Mouse (Mus musculus): Measurements from ENCODE around the gene Rad23b. TPM values are rescaled to one million over a fixed set of nuclear protein-coding genes. Genes with fewer than 3 reads are reported as not detected.
"Not testable (repeated sequence)": the region's sequence is repeated elsewhere in the genome, so short reads cannot be mapped to it uniquely, and the experiment has no call there.

Rad23b gene
- polyA plus RNA-seq (2015; fragmentation: Nextera tagmentation; extraction: Ambion mirVana), result 63.9 and 68.6 TPM in 2 replicates

DNA sequence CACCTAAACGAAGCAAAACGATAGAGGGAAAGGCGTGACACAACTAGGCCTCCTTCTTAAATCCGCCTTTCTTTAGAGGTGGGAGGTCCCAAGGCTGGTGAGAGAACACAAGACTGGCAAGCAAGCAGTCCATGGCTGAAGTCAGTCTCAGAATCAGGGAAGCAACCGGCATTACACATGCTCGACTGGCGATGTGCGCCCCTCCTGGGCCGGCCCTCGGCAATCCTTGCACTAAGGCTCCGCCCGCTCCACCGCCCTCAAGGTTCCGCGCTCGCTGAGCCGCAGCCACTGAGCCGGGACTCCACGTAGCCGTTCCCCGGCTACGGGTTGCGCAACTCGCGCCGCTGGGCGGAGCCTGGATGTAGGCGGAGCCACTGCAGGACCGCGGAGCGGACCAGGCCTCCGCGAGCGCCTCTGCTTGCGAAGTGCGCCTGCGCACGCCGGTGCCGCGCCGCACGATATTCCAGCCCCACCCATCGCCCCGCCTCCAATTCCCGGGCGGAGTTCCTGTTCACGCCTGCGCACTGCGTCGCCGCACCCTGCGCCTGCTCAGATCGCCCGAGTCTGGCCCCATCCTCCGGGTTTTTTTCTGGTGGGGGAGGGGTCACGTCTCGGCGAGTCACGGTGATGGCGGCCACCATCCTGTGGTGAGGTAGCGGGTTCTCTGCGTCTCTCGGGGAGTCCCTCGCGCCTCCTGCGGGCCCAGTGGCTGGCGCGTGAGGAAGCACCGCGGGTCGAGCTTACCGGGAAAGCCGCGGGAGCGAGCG, at the start of gene Rad23b:
TSS of gene Rad23b (plus strand) at position 592 of the 767 bp plus-strand sequence.
- peak; percentile 100 for DNase-seq (ENCODE audit: low spot score)

- no peak for DNase-seq (ENCODE audit: low spot score)
These were observed 45.7 kb upstream of the Rad23b start for GRCm38 (mm10) chr4:55304121-55304520.

DNA sequence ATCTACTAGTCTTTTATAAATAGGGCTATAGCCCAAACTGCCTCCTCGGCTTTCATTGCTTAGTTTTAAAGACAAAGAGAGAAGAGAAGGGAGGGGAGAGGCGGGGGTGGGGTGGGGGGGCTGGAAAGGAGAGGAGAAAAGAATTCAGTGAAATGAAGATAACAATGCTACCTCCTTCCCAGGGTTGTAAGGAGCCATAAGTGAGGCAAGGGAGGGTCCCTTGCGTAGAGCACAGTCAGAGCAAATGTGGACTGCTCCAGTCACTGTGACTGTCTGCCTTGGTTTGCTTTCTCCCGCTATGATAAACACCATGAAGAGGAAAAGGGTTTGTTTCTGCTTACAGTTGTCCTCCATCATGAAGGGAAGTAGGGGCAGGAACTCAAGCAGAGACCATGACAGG, 43.2 kb upstream of the Rad23b start:
- no peak for DNase-seq (ENCODE audit: low spot score)

- DNase-seq (ENCODE audit: low spot score), result no peak
These were observed 33.1 kb upstream of the Rad23b start for GRCm38 (mm10) chr4:55316726-55317125.

- DNase-seq (ENCODE audit: low spot score), result not testable (repeated sequence)
These were observed 31.5 kb upstream of the Rad23b start for GRCm38 (mm10) chr4:55318350-55318749.

DNA sequence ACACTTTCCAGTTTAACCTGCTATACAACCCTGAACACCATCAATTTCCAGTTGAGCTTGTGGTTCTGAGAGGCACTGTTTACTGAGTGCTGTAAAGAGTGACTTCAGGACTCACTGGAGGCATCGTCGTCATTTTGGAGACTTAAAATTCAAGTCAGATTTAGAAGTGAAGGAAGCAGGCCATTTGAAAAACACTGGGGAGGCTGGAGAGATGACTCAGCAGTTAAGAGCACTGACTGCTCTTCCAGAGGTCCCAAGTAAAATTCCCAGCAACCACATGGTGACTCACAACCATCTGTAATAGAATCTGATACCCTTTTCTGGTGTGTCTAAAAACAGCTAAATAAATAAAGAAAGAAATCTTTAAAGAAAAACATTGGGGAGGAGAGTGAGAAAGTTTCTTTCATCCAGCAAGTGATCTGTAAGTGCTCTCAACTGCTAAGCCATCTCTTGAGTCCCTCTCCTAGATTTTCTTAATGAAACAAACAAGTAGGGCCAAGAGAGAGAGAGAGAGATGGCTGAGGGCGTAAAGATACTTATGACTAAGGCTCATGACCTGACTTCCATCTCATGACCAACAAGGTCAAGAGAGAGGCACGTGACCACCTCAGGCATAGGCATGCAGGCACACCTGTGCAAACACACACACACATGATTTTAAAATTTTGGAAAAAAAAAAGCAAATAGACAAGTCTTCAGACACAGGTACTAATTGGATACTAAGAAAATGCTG, 23.9 kb upstream of the Rad23b start:
- DNase-seq (ENCODE audit: low spot score), result no peak

DNA sequence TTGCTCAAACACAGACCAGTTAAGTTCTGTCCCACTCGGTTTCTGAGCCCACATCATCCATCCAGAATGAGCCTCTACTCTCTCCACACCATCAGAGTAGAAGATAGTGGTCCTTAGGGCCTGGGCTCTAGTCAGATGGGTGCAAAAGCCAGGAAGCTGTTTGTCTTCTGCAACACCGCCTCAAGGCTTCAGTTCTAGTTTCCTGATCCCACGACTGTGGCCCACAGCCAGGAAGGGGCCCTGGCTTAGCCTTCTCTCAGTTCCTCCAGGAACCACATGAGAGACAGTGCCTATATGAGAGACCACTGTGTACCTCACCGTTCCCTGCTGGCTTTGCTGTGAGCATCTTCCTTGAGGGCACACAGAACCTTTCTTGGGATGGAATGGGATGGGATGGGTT, 22.3 kb upstream of the Rad23b start:
- DNase-seq (ENCODE audit: low spot score), result peak; percentile 28

- peak; percentile 64 for DNase-seq (ENCODE audit: low spot score)
These were observed 21.4 kb upstream of the Rad23b start for GRCm38 (mm10) chr4:55328471-55328870.

DNA sequence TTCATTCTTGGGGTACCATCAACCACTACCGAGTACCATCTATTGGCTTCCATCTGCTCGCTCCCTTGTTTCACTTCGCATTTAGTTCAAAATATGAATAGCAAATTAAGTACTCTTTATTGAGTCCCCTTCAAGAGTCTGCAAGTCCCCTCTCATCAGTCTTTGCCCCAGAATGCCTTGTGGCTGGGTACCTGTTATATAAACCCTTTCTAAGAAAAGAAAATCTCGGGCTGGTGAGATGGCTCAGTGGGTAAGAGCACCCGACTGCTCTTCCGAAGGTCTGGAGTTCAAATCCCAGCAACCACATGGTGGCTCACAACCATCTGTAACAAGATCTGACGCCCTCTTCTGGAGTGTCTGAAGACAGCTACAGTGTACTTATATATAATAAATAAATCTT, 20.9 kb upstream of the Rad23b start:
- DNase-seq (ENCODE audit: low spot score), result not testable (repeated sequence)

DNA sequence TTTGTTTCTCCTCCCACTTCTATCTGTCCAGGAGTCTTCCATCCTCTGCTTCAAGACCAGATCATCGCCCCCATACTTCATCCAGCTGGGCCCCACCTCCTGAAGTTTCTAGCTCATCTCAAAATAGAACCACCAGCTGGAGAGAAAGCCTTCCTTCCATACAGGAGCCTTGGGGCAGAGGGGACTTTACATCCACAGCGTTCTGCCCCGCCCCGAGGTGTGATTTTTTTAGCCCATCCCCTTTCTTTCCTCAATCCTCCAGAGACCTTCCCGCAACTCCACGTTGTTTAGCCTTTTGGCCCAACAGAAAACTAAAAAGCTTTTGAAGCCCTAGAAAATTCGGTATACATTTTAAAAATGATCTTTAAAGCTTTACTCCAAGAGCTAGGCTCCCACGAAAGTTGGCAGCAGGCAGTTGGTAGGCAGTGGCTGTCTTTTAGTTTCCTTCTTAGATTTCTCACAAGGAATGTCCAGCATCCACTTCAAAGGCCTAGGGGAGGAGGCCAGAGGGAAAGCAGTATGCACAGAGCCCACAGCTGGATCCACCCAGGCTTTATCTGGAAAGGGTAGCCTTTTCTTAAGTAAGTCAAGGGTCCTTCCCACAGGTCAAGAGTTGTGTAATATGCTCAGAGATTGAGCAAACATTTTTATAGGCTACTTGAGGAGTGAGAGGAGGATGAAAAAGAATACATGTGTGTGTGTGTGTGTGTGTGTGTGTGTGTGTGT, 20.1 kb upstream of the Rad23b start:
- DNase-seq (ENCODE audit: low spot score), result no peak

- DNase-seq (ENCODE audit: low spot score), result no peak
These were observed 14.6 kb upstream of the Rad23b start for GRCm38 (mm10) chr4:55335030-55335770.

DNA sequence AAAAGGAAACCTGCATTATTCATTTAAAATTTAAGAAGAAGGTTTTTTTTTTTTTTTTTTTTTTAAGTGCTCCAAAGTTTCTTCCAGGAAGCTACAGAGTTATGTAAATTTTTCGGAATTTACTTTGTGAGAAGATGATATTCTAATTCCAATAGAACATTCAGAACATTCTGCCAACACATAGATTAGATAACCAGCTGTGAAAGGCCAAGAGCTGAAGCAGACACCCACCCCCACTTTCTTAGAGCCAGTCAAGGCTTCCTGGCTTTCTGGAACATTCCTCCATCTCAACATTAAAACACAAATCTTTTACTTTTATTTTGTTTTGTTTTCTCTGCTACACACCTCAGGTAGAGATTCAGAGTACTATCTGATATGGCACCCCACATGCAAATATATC, 10.9 kb upstream of the Rad23b start:
- DNase-seq (ENCODE audit: low spot score), result no peak

DNA sequence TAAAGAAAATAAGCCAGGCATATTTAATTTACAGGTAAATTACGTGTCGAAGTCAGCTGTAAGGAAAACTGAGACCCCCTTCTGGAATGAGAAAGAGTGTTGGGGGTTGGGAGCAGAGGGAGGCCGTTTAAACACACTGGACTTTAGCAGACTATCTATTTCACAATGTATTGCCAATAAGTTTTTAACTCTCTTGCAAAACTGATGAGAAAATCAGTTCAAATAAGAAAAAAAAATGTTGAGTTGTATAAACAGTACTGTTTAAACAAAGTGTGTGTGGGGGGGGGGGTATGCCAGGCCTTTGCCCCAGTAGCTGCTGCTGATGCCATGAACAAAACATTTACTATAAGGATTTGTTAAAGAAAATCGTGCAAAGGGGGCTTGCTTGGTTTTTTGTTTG, 10.5 kb upstream of the Rad23b start:
- no peak for DNase-seq (ENCODE audit: low spot score)

DNA sequence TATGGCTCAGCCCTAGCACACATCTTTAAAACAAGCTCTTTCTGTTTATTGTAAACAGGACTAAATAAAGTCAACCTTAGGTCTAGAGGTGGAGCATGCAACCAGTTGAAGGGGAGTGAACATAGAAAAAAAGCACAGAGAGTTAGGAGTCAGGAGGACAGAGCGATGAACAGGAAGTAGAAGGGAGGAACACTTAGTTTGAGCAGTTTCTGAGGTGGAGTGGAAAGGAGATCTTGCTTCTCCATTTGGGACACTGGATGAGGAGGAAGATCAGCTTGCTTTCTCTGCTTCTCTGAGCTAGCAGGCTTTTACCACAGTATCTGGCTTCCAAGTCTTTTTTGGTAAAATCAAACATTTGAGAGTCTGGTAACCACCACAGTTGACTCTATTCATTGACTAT, 8.0 kb upstream of the Rad23b start:
- DNase-seq (ENCODE audit: low spot score), result no peak

DNA sequence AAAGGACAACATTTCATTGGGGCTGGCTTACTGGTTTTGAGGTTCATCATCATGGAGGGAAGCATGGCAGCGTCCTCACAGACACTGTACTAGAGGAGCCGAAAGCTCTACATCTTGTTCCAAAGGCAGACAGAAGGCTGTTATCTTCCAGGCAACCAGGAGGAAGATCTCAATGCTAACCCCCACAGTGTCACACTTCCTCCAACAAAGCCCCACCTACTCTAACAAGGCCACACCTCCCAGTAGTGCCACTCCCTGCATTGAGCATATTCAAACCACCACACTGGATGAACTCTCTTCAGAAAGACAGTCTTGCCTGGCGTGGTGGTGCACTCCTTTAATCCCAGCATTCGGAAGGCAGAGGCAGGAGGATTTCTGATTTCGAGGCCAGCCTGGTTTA, 7.2 kb upstream of the Rad23b start:
- DNase-seq (ENCODE audit: low spot score), result peak; percentile 71

DNA sequence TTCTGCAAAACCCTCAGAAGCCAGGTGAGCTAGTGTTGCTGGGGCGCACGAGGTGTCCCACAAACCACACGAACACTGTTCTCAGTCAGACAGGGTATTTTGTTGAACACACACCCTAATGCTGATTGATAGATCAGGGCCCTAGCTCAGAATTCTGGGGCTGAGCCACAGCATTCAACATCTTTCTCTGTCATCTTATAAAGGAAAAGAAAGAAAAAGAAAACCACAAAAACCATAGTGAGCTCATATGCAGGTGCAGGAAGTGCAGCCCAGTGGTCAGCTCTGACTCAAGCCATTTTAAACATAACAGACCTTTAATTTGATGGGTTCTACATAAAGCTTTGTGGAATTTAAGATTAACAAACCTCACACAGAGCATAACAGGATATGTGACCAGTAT, 6.6 kb upstream of the Rad23b start:
- peak; percentile 76 for DNase-seq (ENCODE audit: low spot score)

GRCm38 (mm10) chr4:55348759-55349451, 938 bp upstream of the Rad23b start:
- DNase-seq (ENCODE audit: low spot score), result no peak

GRCm38 (mm10) chr4:55350219-55350931, 532 bp downstream of the Rad23b start:
- peak; percentile 63 for DNase-seq (ENCODE audit: low spot score)

- DNase-seq (ENCODE audit: low spot score), result no peak
These were observed 1.2 kb downstream of the Rad23b start for GRCm38 (mm10) chr4:55351037-55351436.

- no peak for DNase-seq (ENCODE audit: low spot score)
These were observed 2.0 kb downstream of the Rad23b start for GRCm38 (mm10) chr4:55351860-55352259.

Measured in thymus, postnatal 0 days (tissue).